Mouse (Mus musculus): ENCODE measurements around the gene Micu1. TPM values are rescaled to one million over a fixed set of nuclear protein-coding genes. Genes with fewer than 3 reads are reported as not detected.

Gene Micu1
- polyA plus RNA-seq, 1 experiment from 2014 or later, result 84.2 TPM

DNA sequence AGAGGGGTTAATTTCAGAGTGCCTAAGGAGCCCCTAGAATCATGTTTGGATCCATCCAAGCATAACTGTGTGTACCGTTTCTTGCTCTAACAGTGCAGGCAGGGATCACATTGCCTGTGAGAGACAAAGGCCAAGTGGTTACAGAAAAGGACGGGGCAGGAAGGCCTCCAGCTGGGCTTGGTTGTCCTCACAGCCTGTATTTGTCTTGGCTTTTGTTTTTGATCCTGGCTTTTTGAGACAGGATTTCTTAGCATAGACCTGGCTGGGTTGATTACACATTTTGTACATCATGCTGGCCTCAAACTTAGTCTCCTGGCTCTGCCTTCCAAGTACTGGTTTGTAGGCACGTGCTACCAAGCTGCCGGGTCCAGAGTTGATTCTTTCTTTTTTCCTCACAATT, 93.6 kb downstream of the Micu1 start:
- H3K9me3 ChIP-seq, result no peaks in the 10 kb centered on the region
- no peak overlapping the region for H3K4me2 ChIP-seq
- peaks cover 22% of the 10 kb centered on the region for H3K36me3 ChIP-seq
- H3K27me3 ChIP-seq, result no peaks in the 10 kb centered on the region
- no peak overlapping the region for H3K27ac ChIP-seq
- 83% methylated on average over 4 of the region's 4 CpGs for WGBS
- no peak for ATAC-seq (ENCODE audit: insufficient number of reproducible peaks, low FRiP score, low TSS enrichment, low read depth)
- H3K4me1 ChIP-seq, result peaks cover 2% of the 10 kb centered on the region; the same call in 1 of the 2 replicates
- no peak overlapping the region for H3K9ac ChIP-seq
- H3K4me3 ChIP-seq, result no peak overlapping the region

- 78% methylated on average over 3 of the region's 3 CpGs for WGBS
- Histone ChIP-seq H3K4me1 (peaks cover 2% of the 10 kb centered on the region; the same call in 1 of the 2 replicates), H3K36me3 (peaks cover 18% of the 10 kb centered on the region; the same call in 1 of the 2 replicates), H3K27ac (no peak overlapping the region), H3K9ac (no peak overlapping the region), H3K27me3 (no peaks in the 10 kb centered on the region), H3K4me2 (no peak overlapping the region), H3K4me3 (no peak overlapping the region), H3K9me3 (no peaks in the 10 kb centered on the region)
- ATAC-seq (ENCODE audit: insufficient number of reproducible peaks, low FRiP score, low TSS enrichment, low read depth), result no peak
Measured at GRCm38 (mm10) chr10:59798371-59798770, 96.1 kb downstream of the Micu1 start.

DNA sequence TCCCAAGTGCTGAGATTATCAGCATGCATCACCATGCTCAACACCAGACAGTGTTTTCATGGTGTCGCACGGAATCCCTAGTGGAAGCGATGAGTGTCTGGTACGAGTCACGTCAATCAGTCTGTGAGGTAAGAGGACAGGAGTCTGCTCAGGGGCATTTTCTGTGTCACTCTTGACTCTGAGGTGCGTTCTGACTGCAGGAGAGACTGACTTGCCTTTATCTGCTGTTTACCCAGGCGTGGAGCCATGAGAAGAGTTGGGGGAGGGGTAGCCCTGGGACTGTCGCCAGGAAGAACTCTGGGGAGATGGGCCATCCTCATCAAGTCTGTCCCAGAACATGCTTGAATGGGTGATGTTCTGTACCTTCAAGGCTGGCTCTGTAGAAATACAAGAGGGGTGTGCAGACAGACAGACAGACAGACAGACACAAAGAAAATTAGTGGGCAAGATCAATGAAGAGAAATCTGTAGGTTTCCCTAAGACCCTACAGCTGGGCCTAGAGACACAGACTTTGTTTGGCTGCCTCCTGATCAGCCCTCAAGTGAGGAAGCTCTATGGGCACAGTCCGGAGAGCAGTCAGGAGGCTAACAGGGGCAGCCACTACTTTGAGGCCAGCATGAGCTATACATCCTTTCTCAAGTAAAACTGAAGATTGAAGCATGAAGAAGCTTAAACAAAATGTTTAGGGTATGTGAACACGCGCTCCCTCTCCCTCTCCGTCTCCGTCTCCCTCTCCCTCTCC, 97.2 kb downstream of the Micu1 start:
- ATAC-seq (ENCODE audit: insufficient number of reproducible peaks, low FRiP score, low TSS enrichment, low read depth), result no peak
- 67% methylated on average over 13 of the region's 13 CpGs for WGBS
- H3K27ac ChIP-seq, result no peak overlapping the region

GRCm38 (mm10) chr10:59800159-59800558, 97.9 kb downstream of the Micu1 start:
- no peak overlapping the region for H3K27ac ChIP-seq
- no peaks in the 10 kb centered on the region for H3K9me3 ChIP-seq
- H3K9ac ChIP-seq, result no peak overlapping the region
- no peak overlapping the region for H3K4me3 ChIP-seq
- no peak overlapping the region for H3K4me2 ChIP-seq
- H3K36me3 ChIP-seq, result peaks cover 19% of the 10 kb centered on the region
- 35% methylated on average over 10 of the region's 10 CpGs for WGBS
- no peaks in the 10 kb centered on the region for H3K27me3 ChIP-seq
- peaks cover 2% of the 10 kb centered on the region; the same call in 1 of the 2 replicates for H3K4me1 ChIP-seq
- no peak for ATAC-seq (ENCODE audit: insufficient number of reproducible peaks, low FRiP score, low TSS enrichment, low read depth)

More for the DNA sequence above, 97.2 kb downstream of the Micu1 start:
- H3K9ac ChIP-seq, result no peak overlapping the region
- no peaks in the 10 kb centered on the region for H3K9me3 ChIP-seq
- H3K36me3 ChIP-seq, result peaks cover 18% of the 10 kb centered on the region
- H3K27me3 ChIP-seq, result no peaks in the 10 kb centered on the region
- no peak overlapping the region for H3K4me2 ChIP-seq
- H3K4me3 ChIP-seq, result no peak overlapping the region
- peaks cover 2% of the 10 kb centered on the region; the same call in 1 of the 2 replicates for H3K4me1 ChIP-seq

DNA sequence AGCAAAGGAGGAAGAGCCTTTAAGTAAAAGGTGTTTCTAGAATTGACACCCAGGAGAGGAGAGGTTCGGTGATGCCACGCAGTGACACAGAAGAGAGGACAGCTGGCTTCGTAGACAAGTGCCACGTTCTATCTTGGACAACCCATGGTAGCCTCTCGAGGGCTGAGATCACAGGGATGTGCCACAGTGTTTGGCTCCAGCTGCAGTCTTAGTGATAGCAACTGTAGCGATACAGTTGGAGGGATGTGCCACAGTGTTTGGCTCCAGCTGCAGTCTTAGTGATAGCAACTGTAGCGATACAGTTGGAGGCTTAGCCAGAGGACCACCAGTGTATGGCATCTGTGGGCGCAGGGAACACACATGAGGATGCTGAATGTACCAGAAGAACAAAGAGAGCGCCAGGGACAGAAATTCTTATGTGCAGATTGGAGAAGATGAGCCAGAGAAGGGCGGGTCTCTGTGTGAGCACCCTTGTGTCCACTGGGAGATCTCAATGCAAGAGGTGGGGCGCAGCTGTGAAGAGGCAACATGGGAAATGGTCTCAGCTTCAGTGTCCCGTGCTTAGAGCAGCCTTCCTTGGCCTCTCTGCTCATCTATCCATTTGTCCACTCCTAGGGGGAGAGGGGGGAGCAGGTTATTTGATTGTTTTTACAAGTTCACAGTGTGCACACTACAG, 98.7 kb downstream of the Micu1 start:
- Histone ChIP-seq H3K27me3 (no peaks in the 10 kb centered on the region), H3K4me3 (no peak overlapping the region), H3K4me1 (peaks cover 2% of the 10 kb centered on the region; the same call in 1 of the 2 replicates), H3K9ac (no peak overlapping the region), H3K9me3 (no peaks in the 10 kb centered on the region), H3K27ac (no peak overlapping the region), H3K4me2 (no peak overlapping the region), H3K36me3 (peaks cover 14% of the 10 kb centered on the region)
- 91% methylated on average over 12 of the region's 12 CpGs for WGBS
- ATAC-seq (ENCODE audit: insufficient number of reproducible peaks, low FRiP score, low TSS enrichment, low read depth), result no peak

- Histone ChIP-seq H3K9me3 (no peaks in the 10 kb centered on the region), H3K36me3 (peaks cover 6% of the 10 kb centered on the region), H3K27me3 (no peaks in the 10 kb centered on the region), H3K9ac (no peak overlapping the region), H3K27ac (no peak overlapping the region), H3K4me2 (no peak overlapping the region), H3K4me1 (peaks cover 10% of the 10 kb centered on the region), H3K4me3 (no peak overlapping the region)
- WGBS, result 82% methylated on average over 4 of the region's 4 CpGs
- no peak for ATAC-seq (ENCODE audit: insufficient number of reproducible peaks, low FRiP score, low TSS enrichment, low read depth)
Measured at GRCm38 (mm10) chr10:59808677-59809076, 106.4 kb downstream of the Micu1 start.

GRCm38 (mm10) chr10:59809991-59810574, 107.8 kb downstream of the Micu1 start:
- no peak overlapping the region for H3K27ac ChIP-seq
- H3K9me3 ChIP-seq, result no peaks in the 10 kb centered on the region
- no peak overlapping the region for H3K9ac ChIP-seq
- no peak overlapping the region for H3K4me2 ChIP-seq
- H3K4me3 ChIP-seq, result no peak overlapping the region
- WGBS, result 64% methylated on average over 4 of the region's 4 CpGs
- peaks cover 13% of the 10 kb centered on the region for H3K4me1 ChIP-seq
- no peaks in the 10 kb centered on the region; the same call in 1 of the 2 replicates for H3K36me3 ChIP-seq
- no peaks in the 10 kb centered on the region for H3K27me3 ChIP-seq
- ATAC-seq (ENCODE audit: insufficient number of reproducible peaks, low FRiP score, low TSS enrichment, low read depth), result no peak

DNA sequence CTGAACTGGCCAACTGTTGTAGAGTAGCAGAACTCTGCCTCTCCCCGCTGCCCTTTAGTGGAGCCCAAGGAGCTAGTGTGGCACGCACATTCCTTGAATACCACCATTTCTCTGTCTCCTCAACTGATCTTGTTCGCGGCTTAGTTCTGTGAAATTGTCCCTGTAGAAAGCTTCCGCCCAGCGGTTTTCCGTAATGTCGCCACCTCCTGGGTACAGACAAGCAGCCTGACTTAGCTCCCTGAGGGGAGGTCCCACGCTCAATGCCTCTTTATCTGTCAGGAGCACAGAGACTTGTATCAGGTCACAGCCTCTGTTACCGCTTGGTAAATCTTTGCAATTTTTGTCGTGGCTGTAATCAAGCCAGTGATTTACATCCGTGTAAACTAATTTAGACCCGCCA, 110.7 kb downstream of the Micu1 start:
- peaks cover 19% of the 10 kb centered on the region for H3K4me1 ChIP-seq
- 26% methylated on average over 13 of the region's 13 CpGs for WGBS
- no peak overlapping the region for H3K4me2 ChIP-seq
- no peak overlapping the region for H3K27ac ChIP-seq
- no peak overlapping the region for H3K4me3 ChIP-seq
- ATAC-seq (ENCODE audit: insufficient number of reproducible peaks, low FRiP score, low TSS enrichment, low read depth), result no peak
- H3K27me3 ChIP-seq, result no peaks in the 10 kb centered on the region
- no peak overlapping the region for H3K9ac ChIP-seq
- H3K9me3 ChIP-seq, result no peaks in the 10 kb centered on the region
- no peaks in the 10 kb centered on the region for H3K36me3 ChIP-seq

DNA sequence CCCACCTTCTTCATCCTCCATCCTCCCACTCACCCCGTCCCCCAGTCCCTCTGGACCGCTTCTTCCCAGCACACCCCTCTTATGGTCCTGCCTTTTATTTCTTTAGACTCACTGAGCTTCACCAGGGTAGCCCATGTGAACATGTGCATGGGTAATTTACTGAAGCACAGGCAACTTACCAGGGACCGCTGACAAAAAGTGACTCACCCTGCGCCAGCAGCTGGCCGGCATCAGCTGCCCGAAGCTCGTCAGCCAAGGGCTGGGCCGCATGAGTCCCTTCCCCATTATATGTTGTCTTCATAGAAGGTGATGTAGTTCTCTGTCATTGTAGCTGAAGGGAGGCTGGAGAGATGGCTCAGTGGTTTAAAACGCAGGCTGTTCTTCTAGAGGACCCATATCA, 111.5 kb downstream of the Micu1 start:
- Histone ChIP-seq H3K4me1 (peaks cover 19% of the 10 kb centered on the region), H3K9ac (no peak overlapping the region), H3K27me3 (no peaks in the 10 kb centered on the region), H3K4me2 (no peak overlapping the region), H3K36me3 (no peaks in the 10 kb centered on the region), H3K4me3 (no peak overlapping the region), H3K9me3 (no peaks in the 10 kb centered on the region), H3K27ac (no peak overlapping the region)
- WGBS, result 87% methylated on average over 9 of the region's 9 CpGs
- no peak for ATAC-seq (ENCODE audit: insufficient number of reproducible peaks, low FRiP score, low TSS enrichment, low read depth)

- H3K27me3 ChIP-seq, result no peaks in the 10 kb centered on the region
- ATAC-seq (ENCODE audit: insufficient number of reproducible peaks, low FRiP score, low TSS enrichment, low read depth), result no peak
- no peak overlapping the region for H3K9ac ChIP-seq
- H3K4me2 ChIP-seq, result no peak overlapping the region
- H3K27ac ChIP-seq, result no peak overlapping the region
- no peak overlapping the region for H3K4me3 ChIP-seq
- WGBS, result 63% methylated on average over 7 of the region's 7 CpGs
- peaks cover 19% of the 10 kb centered on the region for H3K4me1 ChIP-seq
- H3K36me3 ChIP-seq, result 0 out of 2 replicates have a peak, but pooled peaks cover 4% of the 10 kb centered on the region
- no peaks in the 10 kb centered on the region for H3K9me3 ChIP-seq
Measured at GRCm38 (mm10) chr10:59814505-59815155, 112.4 kb downstream of the Micu1 start.

DNA sequence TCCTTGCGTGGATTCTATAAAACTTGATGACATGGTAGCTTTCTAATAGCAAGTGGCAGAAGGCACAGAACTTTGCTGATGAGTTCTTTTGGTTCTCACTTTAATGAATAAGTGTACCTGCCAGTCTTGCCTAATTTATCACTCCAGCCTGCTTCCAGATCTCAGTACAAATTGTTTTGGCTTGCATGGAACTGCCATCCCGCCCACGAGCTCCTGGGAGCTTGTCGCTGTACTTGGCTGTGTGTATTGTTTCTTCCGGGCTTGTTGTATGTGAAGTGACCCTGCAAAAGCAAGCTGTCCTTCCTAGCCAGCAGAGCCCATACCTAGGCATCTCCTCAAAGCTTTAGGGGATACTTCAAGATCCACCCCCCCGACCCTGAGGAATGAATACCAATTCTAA, 114.3 kb downstream of the Micu1 start:
- Histone ChIP-seq H3K27ac (no peak overlapping the region; the same call in 1 of the 2 replicates), H3K9me3 (no peaks in the 10 kb centered on the region), H3K36me3 (0 out of 2 replicates have a peak, but pooled peaks cover 4% of the 10 kb centered on the region), H3K9ac (no peak overlapping the region), H3K27me3 (no peaks in the 10 kb centered on the region), H3K4me1 (peaks cover 19% of the 10 kb centered on the region), H3K4me3 (no peak overlapping the region), H3K4me2 (no peak overlapping the region)
- no peak for ATAC-seq (ENCODE audit: insufficient number of reproducible peaks, low FRiP score, low TSS enrichment, low read depth)
- whole genome bisulfite sequencing, result 64% methylated on average over 6 of the region's 6 CpGs
